Mouse (Mus musculus) cerebellum, adult 18-20 months (tissue): ENCODE results near the gene Unc13b.
A peak's percentile ranks its signal among the peaks of the same experiment; 100 is the strongest.
"Not testable (repeated sequence)": the region's sequence is repeated elsewhere in the genome, so short reads cannot be mapped to it uniquely, and the experiment has no call there.

Source experiments
- DNase-seq, 2 experiments: peaks; one replicate each; pipeline ENCODE4 v3.0.0; 2021

The Unc13b gene

DNA sequence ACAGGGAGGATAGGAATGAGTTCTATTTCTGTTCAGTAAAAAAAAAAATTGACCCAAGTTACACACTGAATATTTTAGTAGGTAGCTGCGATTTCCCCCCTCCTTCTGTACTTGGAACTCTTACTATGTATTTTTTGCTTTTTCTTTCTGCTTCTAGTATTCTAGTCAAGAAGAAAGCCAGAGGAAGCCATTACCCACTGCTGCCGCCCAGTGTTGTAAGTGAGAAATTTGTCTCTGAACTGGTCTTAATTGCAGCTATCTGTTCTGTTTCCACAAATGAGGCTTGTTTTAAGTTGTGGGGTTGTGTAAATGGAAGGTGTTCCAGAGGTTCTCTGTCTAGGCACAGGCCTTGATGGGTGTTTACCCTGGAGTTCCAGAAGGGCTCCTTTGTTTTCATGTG is 56.2 kb downstream of the Unc13b start:
- peak; percentile 49 to 53 for DNase-seq

DNA sequence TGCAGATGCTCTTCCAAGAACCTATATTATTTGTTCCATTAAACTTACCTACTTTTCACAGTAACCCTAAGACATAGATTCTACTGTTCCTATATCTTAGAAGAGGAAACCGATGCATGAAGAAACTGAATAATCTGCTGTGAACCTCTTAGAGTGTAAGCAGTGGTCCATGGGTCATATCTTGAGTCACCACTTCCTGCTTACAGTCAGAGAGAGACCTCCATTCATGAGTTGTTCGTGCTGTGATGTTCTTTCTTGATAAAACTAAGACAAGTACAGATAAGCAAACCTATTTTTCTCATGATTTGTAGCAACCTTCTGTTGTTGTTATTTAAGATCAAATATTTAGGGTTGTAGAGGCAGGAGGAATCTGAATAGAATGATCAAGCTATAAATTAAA is 57.5 kb downstream of the Unc13b start:
- DNase-seq = no peak

DNA sequence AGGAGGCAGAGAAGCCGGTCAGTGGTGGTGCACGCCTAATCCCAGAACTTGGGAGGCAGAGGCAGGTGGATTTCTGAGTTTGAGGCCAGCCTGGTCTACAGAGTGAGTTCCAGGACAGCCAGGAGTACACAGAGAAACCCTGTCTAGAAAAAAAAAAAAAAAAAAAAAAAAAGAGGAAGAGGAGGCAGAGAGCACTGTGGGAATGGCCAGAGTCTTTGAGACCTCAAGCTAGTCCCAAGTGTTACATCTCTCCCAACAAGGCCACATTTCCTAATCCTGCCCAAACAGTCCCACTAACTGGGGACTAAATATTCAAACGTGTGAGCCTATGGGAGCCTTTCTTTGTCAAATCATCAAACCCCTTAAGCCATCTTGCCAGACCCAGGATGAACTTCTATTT is 71.0 kb downstream of the Unc13b start:
- DNase-seq = no peak

DNA sequence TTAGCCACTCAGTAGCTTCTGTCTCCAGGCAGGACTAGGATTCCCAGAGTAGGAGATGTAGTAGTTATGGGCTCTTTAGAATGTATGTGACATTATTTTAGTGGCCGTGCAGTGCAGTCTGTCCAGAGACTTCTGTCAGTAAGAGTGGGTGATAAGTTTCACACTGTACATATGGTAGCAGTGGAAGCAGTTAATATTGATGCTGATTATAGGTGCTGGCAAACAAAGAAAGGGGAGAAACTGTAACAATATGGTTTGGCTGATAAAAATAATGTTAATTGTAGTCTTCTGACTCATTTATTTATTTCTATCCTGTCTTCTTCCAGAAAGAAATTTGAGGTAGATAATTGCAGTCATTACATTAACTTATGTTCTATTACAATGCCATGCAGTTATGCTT is 83.9 kb downstream of the Unc13b start:
- no peak for DNase-seq

DNA sequence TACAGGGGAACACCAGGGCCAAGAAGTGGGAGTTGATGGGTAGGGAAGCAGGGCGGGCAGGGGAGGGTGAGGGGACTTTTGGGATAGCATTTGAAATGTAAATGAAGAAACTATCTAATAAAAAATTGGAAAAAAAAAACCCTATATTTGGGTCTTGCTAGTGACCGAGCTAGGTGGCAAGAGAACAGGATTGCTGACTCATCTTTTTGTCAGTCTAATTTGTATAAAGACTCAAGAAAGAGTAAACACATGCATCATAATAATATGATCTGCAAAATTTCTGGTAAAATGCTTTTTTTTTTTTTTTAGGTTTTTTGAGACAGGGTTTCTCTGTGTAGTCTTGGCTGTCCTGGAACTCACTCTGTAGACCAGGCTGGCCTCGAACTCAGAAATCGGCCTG is 93.7 kb downstream of the Unc13b start:
- DNase-seq = not testable (repeated sequence)

DNA sequence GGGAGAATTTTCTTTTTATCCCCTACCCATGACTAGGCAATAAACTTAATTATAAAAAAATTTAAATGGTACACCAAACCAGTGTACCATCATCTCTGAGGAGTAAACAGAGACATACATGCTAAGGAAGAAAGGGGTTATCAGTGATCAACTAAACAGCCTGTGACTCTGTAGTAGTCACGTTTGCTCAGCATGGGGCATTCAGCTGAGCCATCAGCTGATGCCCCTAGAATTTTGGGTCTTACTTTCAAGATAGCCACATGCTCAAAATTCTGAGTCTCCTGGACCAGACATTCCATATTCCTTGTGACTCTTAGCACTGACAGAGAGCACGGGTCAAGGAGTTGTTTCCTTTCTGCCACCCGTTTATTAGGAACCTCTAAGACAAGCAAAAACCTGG is 101.3 kb downstream of the Unc13b start:
- DNase-seq = no peak

DNA sequence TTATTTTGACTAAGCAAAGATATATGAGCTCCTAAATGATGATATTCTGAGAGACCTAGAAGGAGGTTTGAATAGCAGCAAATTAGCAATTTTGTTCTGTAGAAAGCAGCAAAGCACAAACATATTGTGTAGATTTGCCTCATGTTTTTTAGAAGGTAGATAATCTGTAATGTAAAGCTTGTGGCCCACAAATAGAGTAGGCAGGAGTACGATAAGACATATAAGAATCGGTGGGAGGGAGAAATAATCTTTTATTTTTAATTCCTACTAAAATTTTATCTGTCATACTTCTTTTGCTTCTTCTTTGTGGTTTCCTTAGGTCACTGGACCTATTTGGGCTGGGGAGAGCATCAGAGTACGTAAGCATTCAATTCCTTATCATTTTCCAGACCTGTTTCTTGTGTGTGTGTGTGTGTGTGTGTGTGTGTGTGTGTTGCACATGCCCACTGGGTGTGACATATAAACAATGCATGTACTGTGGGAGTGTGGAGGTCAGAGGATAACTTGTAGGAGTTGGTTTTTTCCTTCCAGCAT is 102.4 kb downstream of the Unc13b start:
- no peak for DNase-seq

DNA sequence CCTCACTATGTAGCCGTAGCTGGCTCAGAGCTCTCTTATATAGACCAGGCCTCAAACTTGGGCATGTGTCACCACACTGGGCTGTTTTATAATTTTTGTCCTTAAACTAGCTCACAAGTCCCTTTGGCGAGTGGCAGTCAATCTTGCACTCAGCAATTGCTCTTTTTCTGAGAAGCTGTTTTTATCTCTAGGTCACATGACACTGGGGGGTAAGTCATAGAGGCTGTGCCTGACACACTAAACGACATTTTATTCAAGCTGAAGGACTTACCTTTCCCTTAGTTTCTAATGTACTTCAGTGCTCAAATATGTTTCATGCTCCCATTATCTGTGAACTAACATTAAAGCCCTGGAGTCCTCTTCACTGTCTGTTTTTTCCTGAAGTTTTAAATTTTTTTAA is 104.5 kb downstream of the Unc13b start:
- DNase-seq = no peak

DNA sequence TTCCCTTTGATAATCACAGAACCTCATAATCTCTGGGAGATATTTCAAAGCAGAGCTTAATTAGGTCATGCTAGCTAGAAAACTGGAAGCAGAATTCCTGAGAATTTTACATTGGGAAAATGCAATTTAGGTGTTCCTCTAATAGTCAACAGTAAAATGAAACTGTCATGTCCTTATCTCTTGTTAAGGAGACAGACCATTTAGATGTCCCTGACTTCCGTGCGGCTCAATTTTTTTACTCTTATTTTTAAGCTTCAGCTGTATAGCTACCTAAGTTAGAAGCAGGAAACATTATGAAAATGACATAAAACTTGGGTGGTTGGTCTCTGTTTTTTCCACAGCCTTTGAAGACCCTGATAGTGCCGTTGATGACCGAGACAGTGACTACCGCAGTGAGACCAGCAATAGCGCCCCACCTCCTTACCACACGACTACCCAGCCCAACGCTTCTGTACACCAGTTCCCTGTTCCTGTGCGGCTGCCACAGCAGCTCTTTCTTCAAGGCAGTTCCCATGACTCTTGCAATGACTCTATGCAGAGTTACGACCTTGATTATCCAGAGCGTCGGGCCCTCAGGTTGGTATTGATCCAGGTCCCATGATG is 106.8 kb downstream of the Unc13b start:
- DNase-seq = no peak

DNA sequence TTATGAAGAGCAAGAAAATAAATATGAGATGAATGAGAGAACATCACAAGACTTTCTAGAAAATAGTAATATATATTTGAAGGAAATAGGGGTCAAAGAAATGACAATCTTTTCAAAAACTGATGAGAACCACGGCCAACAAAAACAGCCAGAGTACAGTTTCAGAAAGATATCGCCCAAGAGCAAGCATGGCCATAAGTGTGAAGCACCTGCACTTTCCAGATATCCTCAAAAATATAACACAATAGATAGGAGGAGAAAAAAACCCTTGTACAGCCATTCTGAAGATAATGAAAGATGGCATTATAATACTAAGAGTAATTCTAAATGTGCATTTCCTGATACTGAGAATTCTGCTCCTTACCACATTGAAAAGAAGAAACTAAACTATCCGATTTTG is 111.3 kb downstream of the Unc13b start:
- DNase-seq = no peak

DNA sequence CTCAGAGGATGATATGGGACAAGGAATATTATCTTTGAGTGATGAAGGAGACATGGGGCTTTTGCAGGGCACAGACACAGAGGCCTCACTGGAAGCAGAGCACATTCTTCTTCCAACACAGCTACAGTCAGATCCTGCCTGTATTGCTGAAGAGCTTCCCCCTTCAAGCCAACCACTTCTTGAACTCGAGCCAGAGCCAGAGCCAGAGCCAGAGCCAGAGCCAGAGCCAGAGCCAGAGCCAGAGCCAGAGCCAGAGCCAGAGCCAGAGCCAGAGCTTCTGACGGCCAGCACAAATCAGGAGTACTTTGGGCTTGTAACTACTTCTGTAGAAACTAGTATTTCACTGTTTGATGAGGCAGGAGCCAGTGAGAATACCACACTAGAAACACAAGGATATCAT is 118.4 kb downstream of the Unc13b start:
- peak in 1 of 2 experiments; percentile 8 for DNase-seq

DNA sequence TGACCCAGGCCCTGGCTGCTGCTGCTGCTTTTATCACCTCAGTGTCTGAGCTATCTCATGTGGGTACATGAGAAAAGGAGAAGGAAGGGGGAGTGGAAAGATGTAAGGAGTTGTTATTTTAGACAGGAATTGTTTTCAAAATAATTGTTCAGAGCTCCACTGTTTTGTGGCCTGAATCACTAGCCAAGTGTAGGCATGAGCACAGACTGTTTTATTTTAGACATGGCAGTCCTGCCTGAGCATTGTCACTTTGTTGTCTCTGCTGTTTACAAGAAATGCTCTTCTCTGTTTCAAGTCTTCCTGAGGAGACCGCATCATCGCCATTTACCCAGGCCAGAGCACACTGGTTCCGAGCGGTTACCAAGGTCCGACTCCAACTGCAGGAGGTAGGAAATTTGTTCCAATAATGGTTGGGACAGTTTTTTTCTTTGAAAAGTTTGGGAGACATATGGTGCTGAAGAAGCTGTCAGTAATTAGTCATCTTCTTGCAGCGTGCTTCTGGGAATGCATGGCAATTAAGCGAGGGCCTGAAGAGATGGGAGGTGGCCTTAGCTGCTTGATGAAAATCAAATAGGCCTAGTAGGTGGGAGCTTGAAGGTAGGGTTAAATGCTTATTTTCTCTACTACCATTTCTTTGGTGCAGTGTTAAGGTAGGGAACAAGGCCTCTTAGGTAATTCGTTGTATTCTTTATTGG is 123.9 kb downstream of the Unc13b start:
- no peak for DNase-seq

DNA sequence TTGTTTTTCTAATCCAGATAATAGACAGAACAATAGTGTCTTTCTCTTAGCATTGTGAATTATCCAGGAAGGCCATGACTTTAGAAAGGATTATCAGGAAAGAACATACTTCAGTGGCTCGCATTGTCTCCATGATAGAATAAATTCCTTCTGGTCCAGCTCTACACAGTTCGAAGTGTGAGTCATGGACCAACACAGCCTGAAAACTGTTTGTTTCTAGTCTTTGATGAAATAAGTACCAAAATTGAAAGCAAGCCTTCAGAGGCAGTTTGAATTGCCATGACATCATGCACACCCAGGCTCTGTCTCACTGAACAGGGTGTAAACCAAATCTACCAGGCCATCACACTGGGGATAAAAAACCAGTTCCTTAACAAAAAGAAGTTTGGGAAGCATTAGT is 128.7 kb downstream of the Unc13b start:
- no peak for DNase-seq

DNA sequence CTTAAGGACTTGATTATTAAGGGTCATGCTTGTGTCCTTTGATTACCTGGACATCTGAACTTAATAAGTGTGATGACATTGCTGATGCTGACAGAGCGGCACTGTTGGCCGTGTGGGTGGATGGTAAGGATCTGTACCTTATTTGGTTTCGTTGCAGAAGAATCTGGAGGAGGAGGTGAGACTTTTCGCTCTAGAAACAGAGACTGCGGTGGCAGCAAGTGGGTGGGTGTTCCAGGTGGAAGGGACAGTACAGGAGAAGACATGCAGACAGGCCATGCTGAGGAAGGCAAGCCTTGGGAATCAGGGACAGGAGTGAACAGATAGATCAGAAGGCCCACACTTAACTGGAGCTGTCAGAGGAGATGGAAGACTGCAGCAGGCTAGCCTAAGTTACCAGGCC is 130.6 kb downstream of the Unc13b start:
- DNase-seq = no peak

DNA sequence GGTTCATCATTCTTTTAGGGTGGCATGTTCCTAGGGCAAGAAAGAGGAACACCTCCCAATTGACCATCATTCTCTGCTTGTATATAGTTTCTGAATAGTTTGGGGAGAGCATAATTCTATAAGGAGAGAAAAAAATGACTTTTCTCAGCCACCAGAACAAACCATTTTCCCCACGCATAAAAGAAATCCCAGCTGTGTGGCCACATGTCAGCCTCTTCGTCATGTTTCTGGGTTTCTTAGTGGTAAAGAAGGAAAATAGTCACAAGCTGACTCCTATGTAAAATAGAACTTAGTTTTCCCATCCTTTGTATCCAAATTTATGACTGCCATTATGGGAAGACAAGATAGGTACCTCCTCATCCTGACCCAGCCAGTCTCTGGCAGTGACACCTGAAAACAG is 146.2 kb downstream of the Unc13b start:
- DNase-seq = no peak

DNA sequence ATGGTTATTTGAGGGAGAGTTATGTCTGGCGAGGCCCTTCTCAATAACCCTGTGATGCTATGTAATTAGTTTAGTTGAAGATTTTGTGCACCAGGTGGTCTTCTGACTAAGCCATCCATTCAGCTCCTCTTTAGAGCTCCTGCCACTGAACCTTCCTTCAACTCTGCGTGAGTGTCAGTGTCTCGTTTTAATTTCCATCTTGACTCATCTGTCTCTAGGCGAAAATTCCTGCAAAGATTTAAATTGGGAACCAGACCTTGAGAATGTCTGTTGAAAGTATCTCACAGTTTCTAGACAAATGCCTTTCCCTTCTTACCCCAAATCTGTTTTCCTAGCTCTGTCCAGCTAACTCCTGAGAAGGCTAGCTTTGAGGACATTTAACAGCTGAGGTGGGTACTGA is 146.8 kb downstream of the Unc13b start:
- DNase-seq = no peak

DNA sequence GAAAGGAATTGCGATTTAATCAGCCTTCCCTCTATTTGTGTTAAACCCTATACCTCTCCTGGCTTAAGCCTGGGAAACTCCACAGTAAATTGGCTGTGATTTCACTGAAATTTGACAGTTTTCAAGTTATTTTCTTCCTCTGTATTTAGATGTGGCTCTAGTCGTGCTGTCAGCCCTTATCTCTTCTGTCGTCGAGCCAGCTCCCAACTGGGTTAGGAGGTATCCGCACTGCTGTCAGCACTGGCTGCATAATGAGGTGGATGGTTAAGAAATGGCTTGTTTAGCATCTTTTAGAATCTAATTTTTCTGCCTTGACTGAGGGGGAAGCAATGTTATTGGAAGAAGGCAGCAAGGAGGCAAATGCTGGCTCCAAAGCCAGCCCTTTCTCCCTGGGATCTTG is 148.2 kb downstream of the Unc13b start:
- DNase-seq = no peak

DNA sequence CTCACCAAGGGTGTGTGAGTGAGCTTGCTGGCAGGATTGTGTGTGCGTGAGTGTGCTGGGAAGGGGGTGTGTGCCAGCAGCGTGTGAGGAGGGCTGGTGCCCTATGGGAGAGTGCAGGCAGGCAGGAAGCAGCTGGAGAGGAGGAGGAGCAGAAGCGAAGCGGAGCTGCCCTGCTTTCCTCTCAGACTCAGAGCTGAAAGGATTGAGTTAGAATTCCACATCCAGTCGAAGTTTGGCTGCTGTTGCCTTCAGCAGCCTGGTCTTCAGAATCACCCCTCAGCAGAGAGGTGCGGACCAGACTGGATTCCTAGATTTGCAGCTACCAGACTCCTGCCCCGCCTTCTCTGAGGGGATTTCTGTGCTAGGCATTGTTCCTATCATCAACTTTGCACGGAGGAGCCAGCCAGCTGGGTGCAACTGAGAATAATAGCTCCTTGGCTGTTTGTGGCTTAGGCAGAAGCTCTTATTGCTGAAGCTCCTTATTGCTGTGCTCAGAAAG is 150.4 kb downstream of the Unc13b start:
- peak in 1 of 2 experiments; percentile 2 for DNase-seq

DNA sequence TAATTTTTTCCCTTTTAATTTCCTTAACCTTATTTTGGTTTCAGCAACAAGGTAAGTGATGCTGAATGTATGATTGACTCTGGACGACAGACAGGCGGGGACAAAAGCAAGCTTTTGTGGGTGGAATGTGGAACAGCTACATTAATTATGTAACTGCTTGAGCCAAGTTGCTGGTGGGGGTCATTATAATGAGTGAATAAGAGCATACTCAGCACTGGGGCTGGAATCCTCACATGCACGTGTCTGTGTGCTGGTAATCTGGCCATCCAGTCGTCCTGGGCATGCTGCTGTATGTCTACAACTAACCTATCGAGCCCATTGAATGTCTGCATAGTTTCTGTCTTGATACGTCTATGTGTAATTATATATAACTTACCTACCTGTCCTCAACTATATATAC is 150.9 kb downstream of the Unc13b start:
- DNase-seq = no peak

DNA sequence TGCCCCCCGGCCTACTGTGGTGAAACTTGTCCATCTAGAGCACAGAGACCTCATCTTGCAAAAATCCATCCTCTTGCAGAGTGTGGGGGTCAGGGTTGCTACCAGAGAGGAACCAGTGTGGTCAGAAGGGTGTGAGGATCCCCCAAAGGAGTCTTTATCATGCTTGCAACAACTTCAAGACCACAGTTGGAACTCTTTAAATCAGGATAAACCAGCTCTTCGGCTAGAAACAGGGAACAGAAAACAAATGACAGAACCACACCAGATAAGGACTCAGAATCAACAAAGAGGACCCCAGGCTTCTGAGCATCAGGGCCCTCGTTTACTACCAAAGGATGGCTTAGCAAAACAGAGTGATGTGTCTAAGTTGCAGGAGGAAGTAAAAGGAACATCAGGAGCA is 157.7 kb downstream of the Unc13b start:
- DNase-seq = no peak

DNA sequence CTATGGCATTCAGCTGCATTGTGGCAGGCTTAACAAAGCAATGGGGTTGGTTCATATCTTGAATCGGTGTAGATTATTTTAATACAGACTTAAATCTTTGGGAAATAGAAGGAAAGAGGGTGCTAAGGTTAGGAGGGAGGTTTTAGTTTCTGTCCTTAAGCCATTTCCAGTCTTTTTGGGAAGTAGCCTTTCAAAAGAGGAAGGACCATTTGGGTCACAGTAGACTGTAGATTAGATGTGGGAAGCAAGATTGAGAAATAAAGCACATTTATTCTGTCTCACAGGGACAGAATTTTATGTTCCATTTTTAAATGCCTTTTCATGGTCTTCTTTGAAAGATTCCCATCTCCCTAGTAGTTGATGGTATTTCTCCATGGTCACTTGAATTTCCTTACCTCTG is 159.2 kb downstream of the Unc13b start:
- no peak for DNase-seq

DNA sequence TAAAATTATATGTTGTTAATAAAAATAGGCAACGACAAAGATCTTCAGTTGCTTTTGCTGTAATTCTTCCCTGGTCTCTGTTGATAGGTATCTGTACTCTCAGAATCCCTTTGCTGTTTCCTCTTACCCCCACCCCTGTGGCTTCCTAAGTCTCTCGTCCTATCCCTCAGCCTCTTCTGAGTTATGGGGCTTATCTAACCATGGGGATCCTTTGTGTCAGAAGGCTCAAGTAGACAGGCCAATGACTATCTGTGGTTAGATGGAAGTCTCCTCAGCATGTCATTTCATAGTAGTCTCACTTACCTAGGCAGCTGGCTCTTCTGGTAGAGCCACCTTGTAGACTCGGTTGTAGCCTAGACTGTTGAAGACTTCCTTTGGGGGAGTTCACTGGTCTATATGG is 173.1 kb downstream of the Unc13b start:
- DNase-seq = no peak

DNA sequence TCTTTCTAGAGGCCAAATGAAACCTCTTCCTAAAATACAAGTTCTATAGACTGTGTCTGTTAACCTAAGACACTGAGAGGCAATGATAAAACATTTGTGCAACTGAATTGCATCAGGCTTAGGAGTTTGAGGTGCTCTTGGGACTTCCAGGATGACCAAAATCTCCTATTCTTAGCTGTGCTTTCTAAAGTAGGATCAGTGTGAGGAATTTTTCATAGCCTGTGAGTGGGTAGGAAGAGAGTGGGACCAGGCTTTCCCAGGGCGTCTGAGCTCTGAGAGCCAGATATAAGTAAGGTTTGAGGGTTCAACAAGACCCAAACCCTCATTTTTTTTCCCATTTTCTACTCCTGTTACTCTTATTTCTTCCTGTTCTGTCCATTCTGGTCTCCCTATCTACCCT is 174.2 kb downstream of the Unc13b start:
- no peak for DNase-seq

DNA sequence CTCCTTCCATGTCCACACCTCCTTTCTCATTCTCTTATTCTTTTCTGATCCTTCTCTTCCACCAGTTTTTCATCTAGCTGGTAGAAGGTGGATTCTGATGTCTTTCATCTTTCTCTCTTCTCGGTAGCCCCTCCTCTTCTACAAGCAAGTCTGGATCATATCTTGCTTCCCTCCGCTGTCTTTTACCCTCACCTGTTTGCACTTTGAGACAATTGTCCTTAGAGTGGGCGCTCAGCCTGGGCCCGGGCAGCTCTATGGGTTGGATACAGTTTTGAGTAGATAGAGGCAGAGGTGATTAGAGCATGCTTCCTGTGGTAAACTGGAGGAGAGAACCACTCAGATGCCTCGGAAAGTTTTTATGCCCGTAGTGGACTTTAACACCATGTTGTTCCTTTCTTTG is 174.7 kb downstream of the Unc13b start:
- DNase-seq = no peak

DNA sequence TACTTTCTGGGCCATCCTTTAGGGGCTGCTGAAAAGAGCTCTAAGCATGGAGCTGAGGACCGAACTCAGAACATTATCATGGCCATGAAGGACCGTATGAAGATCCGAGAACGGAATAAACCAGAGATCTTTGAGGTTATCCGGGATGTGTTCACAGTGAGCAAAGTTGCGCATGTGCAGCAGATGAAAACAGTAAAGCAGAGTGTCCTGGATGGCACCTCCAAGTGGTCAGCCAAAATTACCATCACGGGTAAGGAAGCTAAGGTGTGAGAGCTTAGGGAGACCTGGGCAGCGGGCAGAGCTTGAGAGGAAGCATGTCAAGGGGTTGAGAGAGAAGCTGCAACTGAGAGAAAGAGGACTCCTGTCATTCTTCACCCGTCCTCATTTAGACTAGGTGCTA is 178.1 kb downstream of the Unc13b start:
- DNase-seq = no peak
